Mouse (Mus musculus) megakaryocyte, adult 5-6 weeks (primary cell): Measurements from ENCODE around the gene Col1a1. TPM values are rescaled to one million over a fixed set of nuclear protein-coding genes. Genes with fewer than 3 reads are reported as not detected.

Experiments
- ATAC-seq: 2 replicates; pipeline ENCODE4 v1.8.0; 2016; ENCODE audit warnings: mild to moderate bottlenecking, inconsistent platforms; ENCODE audit not compliant: poor library complexity, severe bottlenecking
- total RNA-seq, 2 experiments: library from RNA; stranded (forward) in 1 of 2; stranded (reverse) in 1 of 2; fragments of 153-499, 151-499 nt in 1 of 2; fragments of 221-1000, 200-1000 nt in 1 of 2; gene quantifications; 2 replicates each; pipeline versions ENCODE4 v1.2.3 to v1.2.4; 2015 to 2017

The Col1a1 gene
- total RNA-seq, 2 experiments from 2014 or later = 0.42 to 4.8 TPM

DNA sequence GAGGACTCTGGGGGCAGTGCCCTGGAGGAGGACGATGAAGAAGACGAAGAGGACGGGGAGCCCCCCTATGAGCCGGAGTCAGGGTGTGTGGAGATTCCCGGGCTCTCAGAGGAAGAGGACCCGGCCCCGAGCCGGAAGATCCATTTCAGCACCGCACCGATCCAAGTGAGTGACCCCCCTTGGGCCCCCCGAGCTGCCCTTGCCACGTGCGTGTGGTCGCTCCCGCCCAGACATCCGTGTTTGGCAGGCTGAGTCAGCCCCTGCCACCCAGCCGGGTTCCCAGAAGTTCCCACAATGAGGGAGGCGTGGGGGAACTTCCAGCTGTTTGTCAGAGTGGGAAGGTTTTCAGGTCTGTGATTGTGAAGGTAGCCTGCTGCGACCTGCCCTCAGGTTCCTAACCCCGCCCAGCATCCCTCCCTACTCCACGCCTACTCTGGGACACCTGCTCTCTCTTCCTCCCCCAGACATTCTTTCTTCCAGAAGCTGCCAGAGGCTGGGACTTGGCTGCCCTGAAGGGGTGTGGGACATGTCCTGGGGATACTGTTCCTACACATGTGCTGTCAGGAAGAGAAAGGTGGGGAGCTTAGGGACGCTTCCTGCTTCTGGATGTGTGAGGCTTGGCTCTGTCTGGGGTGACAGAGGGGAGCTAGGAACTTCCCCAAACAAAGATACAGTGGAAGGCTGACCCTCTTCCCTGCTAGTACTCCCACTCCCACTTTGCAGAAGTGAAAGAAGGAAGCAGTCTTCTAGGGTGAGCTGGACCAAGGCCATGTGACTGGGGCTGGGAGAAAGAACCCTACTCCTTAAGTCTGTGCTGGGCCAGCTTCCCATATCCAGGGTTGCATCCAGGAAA lies 57.0 kb downstream of the Col1a1 start:
- ATAC-seq = peak; percentile 60

DNA sequence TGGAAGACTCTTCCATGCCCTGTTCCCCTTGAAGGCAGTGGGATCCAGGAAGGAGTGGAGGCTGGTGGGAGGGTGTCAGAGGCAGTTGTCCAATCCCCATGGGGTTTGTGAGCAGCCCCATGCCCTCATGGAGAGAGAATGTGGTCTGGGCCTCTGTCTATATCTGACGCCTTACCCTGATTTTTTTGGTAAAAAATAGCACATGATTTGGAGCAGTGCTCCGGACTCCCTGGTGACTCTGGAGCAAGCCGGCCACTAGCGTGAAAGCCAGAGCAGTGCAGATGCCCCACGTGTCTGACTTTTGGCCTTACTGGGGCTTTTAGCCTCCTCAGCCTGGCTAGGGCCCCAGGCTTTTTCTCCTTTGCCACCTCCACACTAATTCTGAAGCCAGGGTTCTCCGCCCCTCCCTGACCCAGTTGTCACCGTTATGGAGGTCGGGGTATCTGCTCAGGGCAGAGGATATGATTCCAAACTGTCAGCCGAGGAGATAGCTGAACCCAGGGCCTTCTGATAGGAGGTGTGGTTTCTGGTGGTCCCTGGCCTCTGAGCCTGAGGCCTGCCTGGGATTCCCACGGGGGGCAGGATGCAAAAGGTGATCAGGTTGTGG lies 58.3 kb downstream of the Col1a1 start:
- ATAC-seq = no peak

- no peak for ATAC-seq
Measured at GRCm38 (mm10) chr11:94994947-94995772, 59.1 kb downstream of the Col1a1 start.

DNA sequence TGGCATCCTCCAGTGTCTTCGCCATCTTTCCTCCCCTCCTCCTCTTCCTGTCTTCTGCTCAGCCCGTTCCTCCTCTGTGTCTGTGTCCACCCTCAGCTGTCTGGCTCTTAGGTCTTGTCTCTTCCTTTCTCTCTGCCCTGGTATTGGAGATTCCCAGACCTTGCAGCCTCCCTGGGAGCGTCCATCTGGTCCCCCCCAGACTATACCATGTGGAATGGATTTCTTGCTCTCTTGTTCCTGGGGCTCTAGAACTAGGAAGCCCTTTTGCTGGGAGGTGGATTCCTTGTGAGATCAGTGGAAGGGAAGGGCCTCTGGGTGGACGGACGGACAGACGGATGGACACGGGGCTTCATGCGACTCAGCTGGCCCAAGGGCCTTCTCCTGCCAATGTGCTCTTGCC lies 60.1 kb downstream of the Col1a1 start:
- ATAC-seq = no peak

DNA sequence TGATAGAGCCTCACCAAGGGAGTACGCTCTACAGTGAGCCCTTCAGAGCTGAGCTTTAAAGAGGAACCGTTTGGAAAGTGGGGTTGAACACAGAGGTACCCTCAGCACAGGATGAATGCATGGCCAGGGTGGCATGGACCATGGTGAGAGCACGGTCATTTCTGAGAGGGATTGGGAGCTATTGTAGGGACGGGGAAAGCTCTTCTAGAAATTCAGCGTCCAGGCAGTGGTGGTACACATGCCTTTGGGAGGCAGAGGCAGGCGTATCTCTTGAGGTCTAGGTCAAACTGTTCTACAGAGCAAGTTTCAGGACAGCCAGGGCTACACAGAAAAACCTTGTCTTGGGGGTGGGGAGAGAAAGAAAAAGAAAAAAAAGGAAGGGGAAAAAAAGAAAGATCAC lies 61.0 kb downstream of the Col1a1 start:
- no peak for ATAC-seq

DNA sequence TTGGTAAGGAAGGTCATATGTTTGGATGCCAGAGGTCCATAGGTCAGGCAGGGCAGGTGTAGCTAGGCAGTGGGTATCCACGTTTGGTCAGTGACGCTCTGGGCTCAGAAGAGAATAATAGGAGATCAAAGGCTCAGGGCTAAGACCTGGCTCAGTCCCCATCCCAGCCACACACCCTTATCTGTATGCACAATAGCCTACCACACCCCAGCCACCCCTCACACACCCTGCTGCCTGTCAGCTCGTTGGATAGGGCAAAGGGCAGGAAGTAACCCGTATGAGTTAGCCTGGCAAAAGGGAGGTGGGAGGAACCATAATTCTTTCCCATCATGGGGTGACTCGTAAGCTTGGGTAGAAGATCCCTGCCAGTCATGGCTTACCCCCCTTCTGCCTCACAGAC lies 61.6 kb downstream of the Col1a1 start:
- no peak for ATAC-seq

DNA sequence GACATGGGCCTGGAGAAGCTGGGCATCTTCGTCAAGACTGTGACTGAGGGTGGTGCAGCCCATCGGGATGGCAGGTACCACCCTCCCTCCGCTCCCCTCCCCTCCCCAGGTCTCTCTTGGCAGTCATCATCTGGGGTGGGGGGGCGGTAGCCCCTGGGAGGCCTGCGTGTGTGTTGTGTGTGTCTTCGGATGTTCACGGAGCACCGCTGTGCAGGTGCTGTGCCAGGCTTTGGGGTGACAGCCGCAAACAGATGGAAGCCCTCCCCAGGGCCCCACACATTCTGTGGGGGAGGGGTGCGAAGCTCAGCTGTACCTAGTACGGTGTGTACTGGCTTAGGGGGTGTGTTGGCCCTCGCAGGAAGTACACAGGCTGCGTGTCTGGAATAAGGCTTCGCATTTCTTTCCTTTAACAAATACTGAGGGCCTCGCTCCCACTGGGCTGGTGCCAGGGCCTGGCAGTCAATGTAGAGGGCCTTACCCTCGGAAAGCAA lies 62.1 kb downstream of the Col1a1 start:
- ATAC-seq = no peak

- ATAC-seq = no peak
Measured at GRCm38 (mm10) chr11:95000128-95000527, 64.1 kb downstream of the Col1a1 start.

DNA sequence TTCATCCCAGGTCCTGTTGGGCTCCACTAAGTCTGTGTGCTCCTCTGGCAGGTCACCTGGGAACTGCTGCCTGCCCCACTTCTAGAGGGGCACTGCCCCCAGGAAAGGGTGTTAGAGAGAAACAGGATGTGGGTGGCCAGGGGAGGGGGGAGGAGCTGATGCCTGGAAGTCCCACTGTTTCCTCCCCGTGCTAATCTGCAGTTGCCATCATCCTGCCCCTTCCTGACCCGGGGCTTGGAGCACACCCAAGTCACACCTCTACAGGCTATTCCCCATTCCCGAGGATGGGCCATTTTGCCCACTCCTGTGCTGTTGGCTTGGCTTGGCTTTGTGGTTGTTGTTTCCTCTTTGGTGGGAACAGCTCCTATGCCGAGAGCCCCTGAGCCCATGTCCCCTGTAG lies 64.5 kb downstream of the Col1a1 start:
- peak; percentile 49 for ATAC-seq

DNA sequence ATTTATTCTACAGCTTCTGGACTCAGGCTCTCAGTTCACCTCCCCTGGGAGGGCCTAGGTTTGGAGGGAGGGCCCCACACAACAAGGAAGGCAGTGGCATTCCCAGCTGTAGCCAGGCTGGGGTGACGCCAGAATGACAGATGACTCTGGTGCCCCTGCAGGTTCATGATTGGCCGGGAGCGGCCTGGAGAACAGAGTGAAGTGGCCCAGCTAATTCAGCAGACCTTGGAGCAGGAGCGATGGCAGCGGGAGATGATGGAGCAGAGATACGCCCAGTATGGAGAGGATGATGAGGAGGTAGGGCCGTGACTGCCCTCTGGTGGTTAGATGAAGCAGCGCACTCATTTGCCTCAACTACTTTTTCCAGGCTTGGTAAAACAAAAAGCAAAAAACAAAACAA lies 65.0 kb downstream of the Col1a1 start:
- peak; percentile 76 for ATAC-seq

- no peak for ATAC-seq
Measured at GRCm38 (mm10) chr11:95001584-95002347, 65.7 kb downstream of the Col1a1 start.

Other genes starting within 250 kb of the Col1a1 start
- not detected in 2 replicates for gene Gm11541, start 231.7 kb upstream of the Col1a1 start, total RNA-seq (2015)
- not detected in 2 replicates for gene Gm11541, start 231.7 kb upstream of the Col1a1 start, total RNA-seq (2017)
- not detected in 2 replicates for gene Cdc34b, start 194.4 kb upstream of the Col1a1 start, total RNA-seq (2015)
- not detected in 2 replicates for gene Cdc34b, start 194.4 kb upstream of the Col1a1 start, total RNA-seq (2017)
- not detected in 2 replicates for gene Tmem92, start 153.5 kb upstream of the Col1a1 start, total RNA-seq (2015)
- not detected in 2 replicates for gene Tmem92, start 153.5 kb upstream of the Col1a1 start, total RNA-seq (2017)
- not detected in 2 replicates for gene Hils1, start 31.4 kb downstream of the Col1a1 start, total RNA-seq (2015)
- not detected in 2 replicates for gene Hils1, start 31.4 kb downstream of the Col1a1 start, total RNA-seq (2017)
- gene Sgca, start 40.1 kb downstream of the Col1a1 start, total RNA-seq (2015) = not detected in 2 replicates
- not detected in 2 replicates for gene Sgca, start 40.1 kb downstream of the Col1a1 start, total RNA-seq (2017)
- 73.7 and 76.7 TPM in 2 replicates for gene Ppp1r9b, start 54.8 kb downstream of the Col1a1 start, total RNA-seq (2015)
- 155 and 158 TPM in 2 replicates for gene Ppp1r9b, start 54.8 kb downstream of the Col1a1 start, total RNA-seq (2017)
- 0.74 and 1.0 TPM in 2 replicates for gene Samd14, start 73.7 kb downstream of the Col1a1 start, total RNA-seq (2015)
- 0.18 and 0.69 TPM in 2 replicates for gene Samd14, start 73.7 kb downstream of the Col1a1 start, total RNA-seq (2017)
- gene Pdk2, start 105.1 kb downstream of the Col1a1 start, total RNA-seq (2015) = 4.5 and 6.3 TPM in 2 replicates
- 0.73 and 1.7 TPM in 2 replicates for gene Pdk2, start 105.1 kb downstream of the Col1a1 start, total RNA-seq (2017)
- gene Itga3, start 140.6 kb downstream of the Col1a1 start, total RNA-seq (2015) = 0.09 TPM in 1 of 2 replicates, not detected in the other
- gene Itga3, start 140.6 kb downstream of the Col1a1 start, total RNA-seq (2017) = 0.24 TPM in 1 of 2 replicates, not detected in the other
- 0.04 TPM in 1 of 2 replicates, not detected in the other for gene Dlx3, start 183.9 kb downstream of the Col1a1 start, total RNA-seq (2015)
- gene Dlx3, start 183.9 kb downstream of the Col1a1 start, total RNA-seq (2017) = not detected in 2 replicates
- not detected in 2 replicates for gene Dlx4, start 210.0 kb downstream of the Col1a1 start, total RNA-seq (2015)
- not detected in 2 replicates for gene Dlx4, start 210.0 kb downstream of the Col1a1 start, total RNA-seq (2017)